Mouse (Mus musculus) liver, embryonic 14.5 days (tissue): ENCODE measurements around the gene Cpsf7.

Experiments
- CTCF ChIP-seq: IDR thresholded peaks from 2 replicates; pipeline ENCODE4 v1.5.1; 2016; ENCODE audit warnings: antibody characterized with exemption, low read depth, control low read depth
- EP300 ChIP-seq: IDR thresholded peaks from 2 replicates; pipeline ENCODE4 v1.6.1; 2016; ENCODE audit warnings: antibody characterized with exemption, low read depth

GRCm38 (mm10) chr19:10539454-10539853 lies 14.4 kb downstream of the Cpsf7 start:
- TF ChIP-seq CTCF (no peak), EP300 (no peak)
